Mouse (Mus musculus) testis, adult 10 weeks (tissue): ENCODE measurements around the gene Iqcf4. TPM values are rescaled to one million over a fixed set of nuclear protein-coding genes. Genes with fewer than 3 reads are reported as not detected.

Experiments
- polyA plus RNA-seq: library from polyadenylated mRNA; stranded (reverse); fragments of 350-450 nt; fragmentation: Illumina TruSeq; extraction: RNeasy Lipid Tissue Mini Kit (QIAGEN cat#74804); gene quantifications from one replicate; pipeline ENCODE4 v1.2.3, GENCODE M21; 2014; ENCODE audit warnings: low read depth, low replicate concordance

Iqcf4 gene
- 679 TPM for polyA plus RNA-seq

DNA sequence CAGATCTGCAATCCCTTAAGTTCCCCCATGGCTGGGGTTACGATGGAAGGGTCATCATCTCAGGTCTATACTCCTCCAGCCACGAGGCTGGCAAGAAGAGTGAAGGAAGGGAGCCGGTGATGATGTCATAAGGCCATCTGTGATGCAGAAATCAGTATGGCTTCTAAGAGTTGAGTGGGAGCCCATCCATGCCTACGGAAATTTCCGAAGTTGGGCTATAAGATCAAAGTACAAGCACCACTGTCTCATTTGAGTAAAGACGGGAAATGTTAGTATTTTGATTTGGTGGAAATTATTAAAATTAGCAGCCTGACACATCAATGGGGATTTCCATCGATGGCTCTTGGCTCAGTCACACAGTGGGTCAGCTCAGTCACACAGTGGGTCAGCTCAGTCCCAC is at the start of gene Iqcf4:
Gene Iqcf4, minus strand, starts transcription at position 101 of the 400 bp plus-strand sequence.

DNA sequence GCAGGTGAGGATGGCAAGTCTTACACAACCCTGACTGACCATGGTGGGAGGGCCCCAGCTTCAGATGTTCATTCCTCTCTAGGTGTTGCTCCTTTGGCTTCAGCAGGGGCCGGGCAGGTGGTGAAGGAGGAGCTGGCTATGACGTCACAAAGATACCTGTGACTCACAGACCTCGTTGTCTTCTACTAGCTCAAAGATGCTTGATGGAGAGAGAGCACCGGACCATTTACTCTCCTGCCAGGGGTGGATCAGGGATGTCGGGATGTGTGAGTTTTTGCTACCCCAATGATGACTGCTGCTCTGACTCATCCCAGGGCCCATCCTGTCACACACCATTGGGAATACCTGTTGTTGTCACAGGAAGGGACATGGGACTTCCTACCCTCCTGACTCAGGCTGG is 9.3 kb downstream of the Iqcf4 start, which contains the start of gene Iqcf3:
Gene Iqcf3, minus strand, starts transcription at position 101 of the 400 bp plus-strand sequence.

Other genes starting within 250 kb of the Iqcf4 start
- gene Dusp7, start 202.4 kb downstream of the Iqcf4 start, polyA plus RNA-seq: 1.4 TPM
- gene Rpl29, start 141.5 kb downstream of the Iqcf4 start, polyA plus RNA-seq: 24.2 TPM
- gene Acy1, start 132.7 kb downstream of the Iqcf4 start, polyA plus RNA-seq: 0.17 TPM
- gene Abhd14b, start 123.5 kb downstream of the Iqcf4 start, polyA plus RNA-seq: 4.2 TPM
- 6.0 TPM for gene Abhd14a, start 123.3 kb downstream of the Iqcf4 start, polyA plus RNA-seq
- 1.0 TPM for gene Pcbp4, start 117.7 kb downstream of the Iqcf4 start, polyA plus RNA-seq
- 8.2 TPM for gene Gpr62, start 105.1 kb downstream of the Iqcf4 start, polyA plus RNA-seq
- gene Rrp9, start 95.0 kb downstream of the Iqcf4 start, polyA plus RNA-seq: 1.6 TPM
- gene Parp3, start 94.0 kb downstream of the Iqcf4 start, polyA plus RNA-seq: 1.8 TPM
- gene Iqcf1, start 71.0 kb downstream of the Iqcf4 start, polyA plus RNA-seq: 87.2 TPM
- 144 TPM for gene Iqcf5, start 56.4 kb downstream of the Iqcf4 start, polyA plus RNA-seq
- 2,377 TPM for gene Iqcf3, start 9.4 kb downstream of the Iqcf4 start, polyA plus RNA-seq
- gene Iqcf6, start 55.6 kb upstream of the Iqcf4 start, polyA plus RNA-seq: 4.1 TPM
- not detected for gene Grm2, start 85.1 kb upstream of the Iqcf4 start, polyA plus RNA-seq
- 5.9 TPM for gene Tex264, start 114.9 kb upstream of the Iqcf4 start, polyA plus RNA-seq
- gene Rad54l2, start 218.2 kb upstream of the Iqcf4 start, polyA plus RNA-seq: 10.4 TPM